23 mouse cellular contexts compared by ENCODE assay signal in the genomic region with DNA sequence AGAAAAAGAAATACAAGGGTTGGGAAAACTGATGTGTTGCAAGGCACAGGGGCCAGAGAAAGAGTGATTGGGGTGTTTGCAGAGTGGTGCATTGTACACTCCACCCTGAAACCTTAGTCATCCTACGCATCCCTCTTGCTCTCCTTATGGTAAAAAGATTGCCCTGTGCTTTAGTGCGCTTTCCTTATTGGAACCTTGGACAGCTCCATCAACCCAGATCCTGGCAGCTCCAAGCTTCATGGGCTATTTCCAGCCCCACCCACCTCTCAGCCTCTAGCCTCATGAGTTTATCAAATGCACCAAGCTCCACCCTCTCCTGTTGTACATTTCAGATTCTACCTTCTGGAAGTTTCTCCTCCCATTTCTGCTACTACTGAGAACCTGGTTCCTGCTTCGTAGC.
DNase-seq lines count a peak whose midpoint lies in the region; ATAC-seq and TF ChIP-seq lines count a peak whose summit lies in the region.
"Had no signal": no experiment of that assay in that cellular context is flagged by ENCODE, and none has a peak within 500 bp of the region (broad histone marks: within the 10 kb centered on the region; RNA-seq: fewer than 3 reads in every experiment).

No protein-coding gene starts in this region.

- H3K4me3 ChIP-seq in kidney, embryonic 15.5 days (replicated peaks): no peak overlapping the region
- H3K4me3 ChIP-seq in MEL (ENCODE audit: control insufficient read depth in 1 of 2, insufficient read depth in 1 of 2, low read depth in 2 of 2, low read length in 2 of 2): no peak overlapping the region
- H3K4me3 ChIP-seq in limb, embryonic 10.5 days: no peak overlapping the region
- H3K4me3 ChIP-seq in forebrain, embryonic 10.5 days: no peak overlapping the region
- H3K4me3 ChIP-seq: embryonic facial prominence, embryonic 13.5 days; heart, embryonic 13.5 days; hindbrain, embryonic 10.5 days; limb, embryonic 12.5 days; liver, embryonic 13.5 days; lung, embryonic 15.5 days; midbrain, embryonic 13.5 days; neural tube, embryonic 13.5 days had no signal

- no peak for TF ChIP-seq POLR2A in MEL (IDR thresholded peaks at IDR 0.05; ENCODE audit: control insufficient read depth in 1 of 2, insufficient read depth in 1 of 2, low read depth in 1 of 2, low read length in 2 of 2, poor library complexity in 1 of 2)

- H3K27me3 ChIP-seq in kidney, embryonic 15.5 days: peaks cover 49% of the 10 kb centered on the region
- no peaks in the 10 kb centered on the region for H3K27me3 ChIP-seq in MEL (ENCODE audit: control insufficient read depth in 1 of 2, insufficient read depth in 2 of 2, low read length in 2 of 2)
- peaks cover 52% of the 10 kb centered on the region for H3K27me3 ChIP-seq in limb, embryonic 10.5 days (ENCODE audit: low read depth, poor library complexity, severe bottlenecking)
- H3K27me3 ChIP-seq in forebrain, embryonic 10.5 days (ENCODE audit: poor library complexity, severe bottlenecking): peaks cover 35% of the 10 kb centered on the region

- no peaks in the 10 kb centered on the region for H3K4me1 ChIP-seq in kidney, embryonic 15.5 days
- H3K4me1 ChIP-seq in MEL (ENCODE audit: control insufficient read depth in 1 of 2, insufficient read depth in 2 of 2, low read length in 2 of 2): no peaks in the 10 kb centered on the region
- H3K4me1 ChIP-seq in limb, embryonic 10.5 days: no peaks in the 10 kb centered on the region
- peaks cover 12% of the 10 kb centered on the region for H3K4me1 ChIP-seq in forebrain, embryonic 10.5 days
- H3K4me1 ChIP-seq: embryonic facial prominence, embryonic 13.5 days; heart, embryonic 13.5 days; limb, embryonic 12.5 days; liver, embryonic 13.5 days; lung, embryonic 15.5 days had no signal

- no peak overlapping the region for H3K4me2 ChIP-seq in kidney, embryonic 15.5 days
- H3K4me2 ChIP-seq: embryonic facial prominence, embryonic 13.5 days; heart, embryonic 13.5 days; limb, embryonic 12.5 days; liver, embryonic 13.5 days; lung, embryonic 15.5 days; midbrain, embryonic 13.5 days; neural tube, embryonic 13.5 days had no signal

- TF ChIP-seq RAD21 in MEL (IDR thresholded peaks at IDR 0.05; ENCODE audit: low read depth, low read length): no peak

- no peaks in the 10 kb centered on the region for H3K9me3 ChIP-seq in kidney, embryonic 15.5 days (replicated peaks)
- H3K9me3 ChIP-seq in MEL (replicated peaks; ENCODE audit: insufficient read depth, low read length): no peaks in the 10 kb centered on the region
- H3K9me3 ChIP-seq in limb, embryonic 10.5 days (replicated peaks): no peaks in the 10 kb centered on the region
- no peaks in the 10 kb centered on the region for H3K9me3 ChIP-seq in forebrain, embryonic 10.5 days
- H3K9me3 ChIP-seq: embryonic facial prominence, embryonic 13.5 days; heart, embryonic 13.5 days; hindbrain, embryonic 10.5 days; limb, embryonic 12.5 days; liver, embryonic 13.5 days; lung, embryonic 15.5 days; midbrain, embryonic 13.5 days; neural tube, embryonic 13.5 days had no signal

- 66% methylated on average over 3 of the region's 3 CpGs for WGBS in kidney, embryonic 15.5 days
- 64% methylated on average over 3 of the region's 3 CpGs for WGBS in limb, embryonic 10.5 days
- 58% methylated on average over 3 of the region's 3 CpGs for WGBS in forebrain, embryonic 10.5 days

- no peak for ATAC-seq in kidney, embryonic 15.5 days (replicated peaks; ENCODE audit: low FRiP score)
- ATAC-seq: forebrain, embryonic 16.5 days; midbrain, embryonic 13.5 days had no signal

- peak; percentile 14 to 25 for DNase-seq in kidney, postnatal 4 days
- peak; percentile 6 for DNase-seq in MEL (ENCODE audit: low read depth, low spot score)
- DNase-seq in brain, adult 2 months (ENCODE audit: low read depth, low spot score): peak; percentile 54
- DNase-seq in limb, embryonic 10.5 days (ENCODE audit: low spot score): peak; percentile 34
- DNase-seq in retina, postnatal 1 day: no peak
- DNase-seq in cerebellum, adult 18-20 months: no peak
- no peak for DNase-seq in forebrain, embryonic 10.5 days (ENCODE audit: extremely low spot score, low spot score)
- DNase-seq: adrenal gland, adult 8-10 months; cerebellum, postnatal 25 days; kidney, adult 2 months; liver, embryonic 13.5 days; right cerebral cortex, postnatal 25 days; thymus, adult 18-20 months had no signal

- TF ChIP-seq EP300 in MEL (IDR thresholded peaks at IDR 0.05; ENCODE audit: low read depth in 1 of 2, low read length in 2 of 2): no peak

- no peaks in the 10 kb centered on the region for H3K36me3 ChIP-seq in kidney, embryonic 15.5 days
- no peaks in the 10 kb centered on the region for H3K36me3 ChIP-seq in MEL (ENCODE audit: control insufficient read depth in 1 of 2, insufficient read depth in 2 of 2, low read length in 2 of 2)
- H3K36me3 ChIP-seq in limb, embryonic 10.5 days: no peaks in the 10 kb centered on the region
- no peaks in the 10 kb centered on the region for H3K36me3 ChIP-seq in forebrain, embryonic 10.5 days (replicated peaks)
- H3K36me3 ChIP-seq: embryonic facial prominence, embryonic 13.5 days; heart, embryonic 13.5 days; hindbrain, embryonic 10.5 days; limb, embryonic 12.5 days; liver, embryonic 13.5 days; lung, embryonic 15.5 days; midbrain, embryonic 13.5 days; neural tube, embryonic 13.5 days had no signal

- H3K9ac ChIP-seq in kidney, embryonic 15.5 days: no peak overlapping the region
- H3K9ac ChIP-seq in MEL (ENCODE audit: control insufficient read depth, low read depth, low read length, poor library complexity, severe bottlenecking): no peak overlapping the region
- H3K9ac ChIP-seq: embryonic facial prominence, embryonic 13.5 days; heart, embryonic 13.5 days; limb, embryonic 12.5 days; liver, embryonic 13.5 days; lung, embryonic 15.5 days; midbrain, embryonic 13.5 days; neural tube, embryonic 13.5 days had no signal

- H3K27ac ChIP-seq in kidney, embryonic 15.5 days: no peak overlapping the region
- H3K27ac ChIP-seq in MEL (ENCODE audit: control insufficient read depth, low read depth, low read length): no peak overlapping the region
- H3K27ac ChIP-seq in limb, embryonic 10.5 days: no peak overlapping the region
- H3K27ac ChIP-seq in forebrain, embryonic 10.5 days: no peak overlapping the region
- H3K27ac ChIP-seq: embryonic facial prominence, embryonic 13.5 days; heart, embryonic 13.5 days; hindbrain, embryonic 10.5 days; limb, embryonic 12.5 days; liver, embryonic 13.5 days; lung, embryonic 15.5 days; macrophage; midbrain, embryonic 13.5 days had no signal

- no peaks in the 10 kb centered on the region for H3K79me2 ChIP-seq in MEL (ENCODE audit: control insufficient read depth, insufficient read depth, low read length, poor library complexity)

- TF ChIP-seq CTCF in MEL (IDR thresholded peaks at IDR 0.05 in 2 of 3, conservative IDR thresholded peaks at IDR 0.05 in 1 of 3; ENCODE audit: control insufficient read depth in 1 of 3, insufficient read depth in 1 of 3, low read depth in 2 of 3, low read length in 3 of 3, poor library complexity in 1 of 3, severe bottlenecking in 1 of 3): no peak

TF ChIP-seq in MEL, 35 proteins besides CTCF, POLR2A, EP300 and RAD21:
- TF ChIP-seq MYB (IDR thresholded peaks at IDR 0.05; ENCODE audit: low read depth, low read length): no peak
- TF ChIP-seq NRF1 (IDR thresholded peaks at IDR 0.05; ENCODE audit: insufficient read depth, low read depth, low read length, poor library complexity, severe bottlenecking): no peak
- TF ChIP-seq GABPA (IDR thresholded peaks at IDR 0.05; ENCODE audit: low read depth, low read length): no peak
- no peak for TF ChIP-seq BHLHE40 (IDR thresholded peaks at IDR 0.05; ENCODE audit: borderline replicate concordance, low read depth, low read length)
- no peak for TF ChIP-seq CHD2 (IDR thresholded peaks at IDR 0.05; ENCODE audit: low read length)
- TF ChIP-seq MAFK (IDR thresholded peaks at IDR 0.05; ENCODE audit: borderline replicate concordance, low read depth, low read length): no peak
- TF ChIP-seq POLR2AphosphoS5 (IDR thresholded peaks at IDR 0.05; ENCODE audit: borderline replicate concordance, low read depth, low read length): no peak
- TF ChIP-seq JUND (IDR thresholded peaks at IDR 0.05; ENCODE audit: low read depth, low read length): no peak
- TF ChIP-seq TAL1 (IDR thresholded peaks at IDR 0.05; ENCODE audit: low read length): no peak

Comparison
In these comparisons a context has a peak if more than half of its experiments do, and no peak if none do; other contexts are left out.
1. DNase-seq: peak in kidney, postnatal 4 days (2 of 2), MEL (single experiment), brain, adult 2 months (single experiment) and limb, embryonic 10.5 days (single experiment); none in retina, postnatal 1 day (single experiment), cerebellum, adult 18-20 months (0 of 2) and forebrain, embryonic 10.5 days (single experiment).